Mouse (Mus musculus): Measurements from ENCODE around the gene Pou5f1.

Pou5f1 gene

DNA sequence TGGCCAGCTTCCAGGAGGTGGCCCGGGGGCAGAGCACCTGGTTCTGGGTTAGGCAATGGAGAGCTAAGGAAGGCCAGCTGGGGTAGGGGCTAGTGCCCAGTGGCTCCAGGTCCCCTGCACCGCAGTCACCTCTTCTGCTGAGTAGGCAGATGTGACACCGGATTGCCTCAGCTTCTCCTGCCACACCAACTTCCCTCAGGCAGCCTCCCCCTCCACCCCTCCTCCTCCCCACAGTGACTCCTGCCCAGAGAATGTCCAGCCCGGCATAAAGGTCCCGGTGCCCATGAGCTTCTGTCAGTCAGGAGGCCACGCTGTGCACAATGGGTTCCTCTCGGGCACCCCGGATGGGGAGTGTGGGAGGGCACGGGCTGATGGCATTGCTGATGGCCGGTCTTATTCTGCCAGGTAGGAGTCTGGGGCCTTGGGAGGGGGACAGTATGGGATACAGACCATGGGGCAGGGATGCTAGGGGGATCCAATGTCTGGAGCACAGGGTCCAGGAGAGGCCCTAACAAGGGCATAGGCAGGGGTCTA, 46.1 kb downstream of the Pou5f1 start, which contains the start of gene Cdsn:
Cdsn (plus strand) TSS at position 248 of the 534 bp plus-strand sequence.
- DNase-seq (ENCODE audit: low spot score) = no peak

DNA sequence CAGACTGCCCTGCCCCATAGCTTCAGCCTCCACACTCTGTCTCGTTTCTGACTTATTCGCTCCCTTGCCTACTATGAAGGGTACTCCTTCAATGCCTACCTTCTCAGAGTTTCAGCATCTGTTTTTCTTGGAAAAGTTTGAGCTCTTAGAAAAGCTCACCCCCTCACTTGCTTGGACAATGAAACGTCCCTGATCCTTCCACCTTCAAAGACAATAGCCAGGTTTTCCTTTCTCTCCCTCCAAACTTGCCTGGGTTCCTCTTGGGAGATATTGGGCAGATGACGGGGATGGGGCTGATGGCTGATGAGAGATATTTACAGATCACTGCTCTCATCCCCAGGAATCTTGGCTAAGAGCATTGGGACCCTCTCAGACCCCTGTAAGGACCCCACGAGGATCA, 48.5 kb downstream of the Pou5f1 start:
- DNase-seq (ENCODE audit: low spot score) = no peak

DNA sequence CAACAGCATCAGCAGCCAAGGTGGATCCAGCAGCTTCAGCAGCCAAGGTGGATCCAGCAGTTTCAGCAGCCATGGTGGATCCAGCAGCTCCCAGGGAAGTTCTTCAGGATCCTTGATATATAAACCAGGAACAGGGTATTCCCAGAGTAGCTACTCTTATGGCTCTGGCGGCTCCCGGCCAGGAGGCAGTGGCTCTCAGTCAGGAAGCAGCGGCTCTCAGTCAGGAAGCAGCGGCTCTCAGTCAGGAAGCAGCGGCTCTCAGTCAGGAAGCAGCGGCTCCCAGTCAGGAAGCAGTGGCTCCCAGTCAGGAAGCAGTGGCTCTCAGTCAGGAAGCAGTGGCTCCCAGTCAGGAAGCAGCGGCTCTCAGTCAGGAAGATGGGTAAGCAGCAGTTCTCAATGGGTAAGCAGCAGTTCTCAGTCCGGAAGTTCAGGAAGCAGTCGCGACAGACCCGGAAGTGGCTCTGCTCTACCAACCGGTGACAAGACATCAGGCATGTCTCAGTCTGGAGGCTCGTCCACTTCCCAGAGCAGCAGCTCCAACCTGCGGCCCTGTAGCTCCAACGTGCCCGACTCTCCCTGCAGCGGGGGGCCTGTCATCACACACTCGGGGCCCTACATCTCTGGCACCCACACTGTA, 49.1 kb downstream of the Pou5f1 start:
- DNase-seq (ENCODE audit: low spot score) = no peak

DNA sequence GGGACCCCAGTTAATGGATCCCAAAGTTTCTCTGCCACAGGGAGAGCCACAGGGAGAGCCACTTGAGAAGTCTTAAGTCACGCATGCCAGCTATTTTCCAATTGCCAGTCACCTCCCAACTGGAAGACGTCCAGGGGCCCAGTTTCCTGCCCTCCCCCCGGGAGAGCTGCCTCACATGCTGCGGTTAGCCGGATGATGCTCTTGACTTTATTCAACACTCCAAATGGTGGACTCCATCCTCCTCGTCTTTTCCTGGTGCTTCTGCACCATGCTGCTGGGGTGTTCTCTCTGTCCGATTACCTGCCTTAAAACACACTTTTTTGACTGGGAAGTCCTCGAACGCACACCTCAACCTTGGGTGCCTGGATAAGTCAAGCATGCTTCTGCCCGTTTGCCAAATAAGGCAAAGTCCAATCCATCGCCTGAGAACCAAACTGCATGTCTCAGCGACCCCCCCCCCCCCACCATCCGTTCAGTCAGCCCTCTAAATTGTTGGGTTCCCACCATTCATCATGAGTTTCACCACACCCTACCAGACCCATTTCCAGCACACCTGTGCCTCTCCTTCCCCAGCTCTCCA, 50.5 kb downstream of the Pou5f1 start:
- no peak for DNase-seq (ENCODE audit: low spot score)

GRCm38 (mm10) chr17:35556812-35557211, 51.0 kb downstream of the Pou5f1 start:
- DNase-seq (ENCODE audit: low spot score) = no peak

- DNase-seq (ENCODE audit: low spot score) = no peak
Measured at GRCm38 (mm10) chr17:35557351-35557750, 51.5 kb downstream of the Pou5f1 start.

- no peak for DNase-seq (ENCODE audit: low spot score)
Measured at GRCm38 (mm10) chr17:35558216-35558615, 52.4 kb downstream of the Pou5f1 start.
